Mouse (Mus musculus): ENCODE data around the gene Tenm4. TPM values are rescaled to one million over a fixed set of nuclear protein-coding genes. Genes with fewer than 3 reads are reported as not detected.

Gene Tenm4
- total and polyA plus RNA-seq, 3 experiments: 0.03 to 0.26 (median 0.04) TPM

- dilution Hi-C loops (cut with MboI; ENCODE audit: extremely low pct_ligation_motif_present, extremely low pct_unique_long_range_greater_than_20kb, low sequenced_read_pairs): no loop called here
Observed at GRCm38 (mm10) chr7:96952094-96952493, 781.0 kb downstream of the Tenm4 start.

GRCm38 (mm10) chr7:96959168-96959567, 788.1 kb downstream of the Tenm4 start:
- no peak for DNase-seq (ENCODE audit: extremely low read depth)
- dilution Hi-C loops (cut with MboI; ENCODE audit: extremely low pct_ligation_motif_present, extremely low pct_unique_long_range_greater_than_20kb, low sequenced_read_pairs): no loop called here
- Histone ChIP-seq H3K79me2 (replicated peaks; ENCODE audit: control insufficient read depth, extremely low read depth, insufficient read depth, poor library complexity, severe bottlenecking) (peaks cover 2% of the 10 kb centered on the region; the same call in 1 of the 2 replicates), H3K4me1 (ENCODE audit: control insufficient read depth in 1 of 2, insufficient read depth in 2 of 2) (peaks cover 0 to 3% of the 10 kb centered on the region in 2 experiments; a peak in 1 of 4 replicates), H3K27ac (ENCODE audit: insufficient read depth, low read depth) (no peak overlapping the region), H3K4me2 (ENCODE audit: insufficient read depth, low read depth, poor library complexity, severe bottlenecking) (no peak overlapping the region), H3K9me3 (replicated peaks; ENCODE audit: low read length) (no peaks in the 10 kb centered on the region), H3K27me3 (replicated peaks) (no peaks in the 10 kb centered on the region), H3K36me3 (replicated peaks in 1 of 2; ENCODE audit: control insufficient read depth in 1 of 2, insufficient read depth in 1 of 2, low read length in 1 of 2) (peaks cover 17 to 56% of the 10 kb centered on the region in 2 experiments), H3K9ac (ENCODE audit: insufficient read depth, low read depth) (no peak overlapping the region), H3K4me3 (replicated peaks in 1 of 3; ENCODE audit: low read depth in 2 of 3, low read length in 2 of 3, poor library complexity in 1 of 3) (no peak overlapping the region)
- no peak for TF ChIP-seq UBTF (IDR thresholded peaks at IDR 0.05; ENCODE audit: low read depth, low read length)
- no peak for TF ChIP-seq TCF12 (IDR thresholded peaks at IDR 0.05; ENCODE audit: low read depth, low read length)
- no peak for TF ChIP-seq EP300 (IDR thresholded peaks at IDR 0.05; ENCODE audit: low read length)
- no peak for TF ChIP-seq JUN (IDR thresholded peaks at IDR 0.05; ENCODE audit: insufficient read depth, low read depth, low read length)
- TF ChIP-seq USF2 (conservative IDR thresholded peaks at IDR 0.05; ENCODE audit: low read depth, low read length): no peak
- no peak for TF ChIP-seq ZNF384 (IDR thresholded peaks at IDR 0.05; ENCODE audit: low read depth, low read length)
- TF ChIP-seq MEF2A (IDR thresholded peaks at IDR 0.05; ENCODE audit: borderline replicate concordance, low read depth, low read length): no peak
- TF ChIP-seq SMC3 (IDR thresholded peaks at IDR 0.05; ENCODE audit: low read depth, low read length): no peak
- no peak for TF ChIP-seq ETS1 (conservative IDR thresholded peaks at IDR 0.05; ENCODE audit: low read depth, low read length)
- no peak for TF ChIP-seq MYC (IDR thresholded peaks at IDR 0.05; ENCODE audit: low read depth, low read length)
- in situ Hi-C loops (cut with MboI; ENCODE audit: low pct_ligation_motif_present, low pct_unique_long_range_greater_than_20kb, low sequenced_read_pairs): no loop called here

More at GRCm38 (mm10) chr7:96952094-96952493, 781.0 kb downstream of the Tenm4 start:
- Histone ChIP-seq H3K9me3 (replicated peaks; ENCODE audit: low read length) (no peaks in the 10 kb centered on the region), H3K79me2 (replicated peaks; ENCODE audit: control insufficient read depth, extremely low read depth, insufficient read depth, poor library complexity, severe bottlenecking) (peaks cover 2% of the 10 kb centered on the region; the same call in 1 of the 2 replicates), H3K4me1 (ENCODE audit: control insufficient read depth in 1 of 2, insufficient read depth in 2 of 2) (peaks cover 3 to 29% of the 10 kb centered on the region in 2 experiments), H3K27me3 (replicated peaks) (peaks cover 1% of the 10 kb centered on the region), H3K4me2 (ENCODE audit: insufficient read depth, low read depth, poor library complexity, severe bottlenecking) (peak overlapping the region; percentile 80), H3K36me3 (replicated peaks in 1 of 2; ENCODE audit: control insufficient read depth in 1 of 2, insufficient read depth in 1 of 2, low read length in 1 of 2) (peaks cover 3 to 18% of the 10 kb centered on the region in 2 experiments), H3K27ac (ENCODE audit: insufficient read depth, low read depth) (no peak overlapping the region), H3K9ac (ENCODE audit: insufficient read depth, low read depth) (peak overlapping the region; percentile 57), H3K4me3 (replicated peaks in 1 of 3; ENCODE audit: low read depth in 2 of 3, low read length in 2 of 3, poor library complexity in 1 of 3) (peak overlapping the region; percentile 80 to 93 (median 84))
- in situ Hi-C loops (cut with MboI; ENCODE audit: low pct_ligation_motif_present, low pct_unique_long_range_greater_than_20kb, low sequenced_read_pairs): no loop called here
- 0 out of 2 replicates have a peak, but pooled peaks have one; percentile 27 for TF ChIP-seq CHD1 (IDR thresholded peaks at IDR 0.05; ENCODE audit: low read depth, low read length)
- TF ChIP-seq RAD21 (IDR thresholded peaks at IDR 0.05; ENCODE audit: low read depth, low read length): no peak
- peak; percentile 17 for DNase-seq (ENCODE audit: extremely low read depth)

Measured in CH12.LX (cell line).